15 mouse cellular contexts compared by ENCODE assay signal in genomic region chr10:84581191-84581590, GRCm38 (mm10). TPM values are rescaled to one million over a fixed set of nuclear protein-coding genes. Genes with fewer than 3 reads are reported as not detected.
A peak's percentile ranks its signal among the peaks of the same experiment; 100 is the strongest.
DNase-seq lines count a peak whose midpoint lies in the region; ATAC-seq and TF ChIP-seq lines count a peak whose summit lies in the region.
"Had no signal": no experiment of that assay in that cellular context is flagged by ENCODE, and none has a peak within 500 bp of the region (broad histone marks: within the 10 kb centered on the region; RNA-seq: fewer than 3 reads in every experiment).

No protein-coding gene starts in this region.

- H3K27ac ChIP-seq in forebrain, embryonic 11.5 days (ENCODE audit: low read depth, low read length) = no peak overlapping the region
- no peak overlapping the region for H3K27ac ChIP-seq in forebrain, embryonic 10.5 days
- H3K27ac ChIP-seq in heart, embryonic 14.5 days (replicated peaks in 1 of 2; ENCODE audit: control insufficient read depth in 1 of 2, insufficient read depth in 1 of 2, low read depth in 2 of 2, low read length in 2 of 2) = 0 out of 4 replicates have a peak overlapping the region, but pooled peaks of 1 of the 2 experiments have one; percentile 35
- peak overlapping the region; percentile 65 for H3K27ac ChIP-seq in olfactory bulb, adult 2 months (ENCODE audit: insufficient read depth, low read depth, low read length)
- H3K27ac ChIP-seq: embryonic facial prominence, embryonic 13.5 days; hindbrain, embryonic 10.5 days; midbrain, embryonic 15.5 days had no signal

- no peak for TF ChIP-seq POLR2A in lung, adult 2 months (IDR thresholded peaks at IDR 0.05; ENCODE audit: borderline replicate concordance, extremely low read depth, low read depth, low read length)
- TF ChIP-seq POLR2A in olfactory bulb, adult 2 months (IDR thresholded peaks at IDR 0.05; ENCODE audit: insufficient read depth, low read depth, low read length) = no peak

- no peak overlapping the region for H3K4me3 ChIP-seq in forebrain, embryonic 11.5 days (ENCODE audit: low read depth, low read length)
- no peak overlapping the region for H3K4me3 ChIP-seq in forebrain, embryonic 10.5 days
- no peak overlapping the region for H3K4me3 ChIP-seq in lung, adult 2 months (replicated peaks; ENCODE audit: extremely low read depth, low read depth, low read length)
- no peak overlapping the region for H3K4me3 ChIP-seq in heart, embryonic 14.5 days (ENCODE audit: control insufficient read depth in 1 of 2, insufficient read depth in 1 of 2, low read depth in 1 of 2, low read length in 2 of 2)
- no peak overlapping the region for H3K4me3 ChIP-seq in olfactory bulb, adult 2 months (ENCODE audit: insufficient read depth, low read depth, low read length)
- H3K4me3 ChIP-seq: embryonic facial prominence, embryonic 13.5 days; hindbrain, embryonic 10.5 days; midbrain, embryonic 15.5 days had no signal

- H3K27me3 ChIP-seq in forebrain, embryonic 11.5 days (ENCODE audit: control insufficient read depth, insufficient read depth, low read length) = no peaks in the 10 kb centered on the region
- peaks cover 16% of the 10 kb centered on the region for H3K27me3 ChIP-seq in forebrain, embryonic 10.5 days (ENCODE audit: poor library complexity, severe bottlenecking)
- no peaks in the 10 kb centered on the region for H3K27me3 ChIP-seq in heart, embryonic 14.5 days (ENCODE audit: control insufficient read depth, insufficient read depth, low read length)

- no peaks in the 10 kb centered on the region for H3K36me3 ChIP-seq in forebrain, embryonic 11.5 days (ENCODE audit: control insufficient read depth, insufficient read depth, low read length)
- H3K36me3 ChIP-seq in forebrain, embryonic 10.5 days (replicated peaks) = no peaks in the 10 kb centered on the region
- H3K36me3 ChIP-seq in heart, embryonic 14.5 days (ENCODE audit: control insufficient read depth, insufficient read depth, low read length) = no peaks in the 10 kb centered on the region
- H3K36me3 ChIP-seq: embryonic facial prominence, embryonic 13.5 days; hindbrain, embryonic 10.5 days; midbrain, embryonic 15.5 days had no signal

- no peak for TF ChIP-seq CTCF in lung, adult 2 months (IDR thresholded peaks at IDR 0.05; ENCODE audit: insufficient read depth, low read length)
- TF ChIP-seq CTCF in olfactory bulb, adult 2 months (IDR thresholded peaks at IDR 0.05; ENCODE audit: insufficient read depth, low read depth, low read length) = no peak

- no peak overlapping the region for H3K9ac ChIP-seq in forebrain, embryonic 11.5 days (ENCODE audit: low read length)
- H3K9ac ChIP-seq in heart, embryonic 14.5 days (ENCODE audit: low read length) = no peak overlapping the region
- H3K9ac ChIP-seq: embryonic facial prominence, embryonic 13.5 days; liver, postnatal 0 days; midbrain, embryonic 15.5 days had no signal

- H3K4me1 ChIP-seq in forebrain, embryonic 11.5 days (replicated peaks; ENCODE audit: control insufficient read depth, insufficient read depth, low read length) = peaks cover 4% of the 10 kb centered on the region; the same call in 1 of the 2 replicates
- peaks cover 13% of the 10 kb centered on the region for H3K4me1 ChIP-seq in forebrain, embryonic 10.5 days
- peaks cover 35% of the 10 kb centered on the region for H3K4me1 ChIP-seq in lung, adult 2 months (ENCODE audit: control insufficient read depth, insufficient read depth, low read length)
- H3K4me1 ChIP-seq in heart, embryonic 14.5 days (ENCODE audit: control insufficient read depth in 2 of 2, insufficient read depth in 2 of 2, low read length in 2 of 2) = peaks cover 13 to 50% of the 10 kb centered on the region in 2 experiments
- H3K4me1 ChIP-seq in olfactory bulb, adult 2 months (ENCODE audit: control insufficient read depth, insufficient read depth, low read length) = peaks cover 23% of the 10 kb centered on the region

- ATAC-seq in forebrain, embryonic 11.5 days (replicated peaks; ENCODE audit: low FRiP score) = no peak
- no peak for ATAC-seq in heart, embryonic 14.5 days (ENCODE audit: insufficient number of reproducible peaks, insufficient read depth, low FRiP score, low read depth)
- ATAC-seq: liver, postnatal 0 days; midbrain, embryonic 15.5 days had no signal

- no peaks in the 10 kb centered on the region for H3K9me3 ChIP-seq in forebrain, embryonic 11.5 days (ENCODE audit: control insufficient read depth, low read length)
- H3K9me3 ChIP-seq in forebrain, embryonic 10.5 days = no peaks in the 10 kb centered on the region
- H3K9me3 ChIP-seq in heart, embryonic 14.5 days (ENCODE audit: control insufficient read depth, low read length) = no peaks in the 10 kb centered on the region
- H3K9me3 ChIP-seq: embryonic facial prominence, embryonic 13.5 days; hindbrain, embryonic 10.5 days; midbrain, embryonic 15.5 days had no signal

- WGBS in forebrain, embryonic 11.5 days = 81% methylated on average over 8 of the region's 8 CpGs
- 87% methylated on average over 8 of the region's 8 CpGs for WGBS in forebrain, embryonic 10.5 days
- WGBS in lung, adult 2 months = 43% methylated on average over 8 of the region's 8 CpGs
- 29% methylated on average over 8 of the region's 8 CpGs for WGBS in heart, embryonic 14.5 days
- WGBS in olfactory bulb, adult 2 months = 69% methylated on average over 8 of the region's 8 CpGs

- DNase-seq in forebrain, embryonic 11.5 days (ENCODE audit: low spot score) = peak; percentile 29
- DNase-seq in forebrain, embryonic 10.5 days (ENCODE audit: extremely low spot score, low spot score) = no peak
- DNase-seq in lung, postnatal 10 days = peak; percentile 33
- DNase-seq in lung, adult 2 months = no peak
- DNase-seq in liver = no peak
- DNase-seq: cerebellum, adult 2 months; gastrocnemius, postnatal 25 days; kidney, adult 9 months; kidney, postnatal 4 days; liver, postnatal 0 days had no signal

- H3K4me2 ChIP-seq in forebrain, embryonic 11.5 days (ENCODE audit: low read depth, low read length, severe bottlenecking) = no peak overlapping the region
- peak overlapping the region; percentile 21; the same call in 1 of the 2 replicates for H3K4me2 ChIP-seq in heart, embryonic 14.5 days (ENCODE audit: low read length)
- H3K4me2 ChIP-seq: embryonic facial prominence, embryonic 13.5 days; midbrain, embryonic 15.5 days had no signal

RNA-seq across cellular contexts. Expression of gene Tcp11l2, which starts 4.8 kb away (rescaled TPM):
- 4.9 and 5.1 TPM in 2 replicates for polyA plus RNA-seq in forebrain, embryonic 11.5 days (2014; fragmentation: Nextera tagmentation; extraction: Ambion mirVana)
- 2.0 and 2.6 TPM in 2 replicates for polyA plus RNA-seq in forebrain, embryonic 10.5 days (2016; fragmentation: Nextera tagmentation; extraction: Ambion mirVana)
- 65.6 and 97.0 TPM in 2 replicates for polyA plus RNA-seq in lung, adult 2 months (2012; rRNA removed)
- polyA plus RNA-seq in heart, embryonic 14.5 days (2014; fragmentation: Nextera tagmentation; extraction: Ambion mirVana) = 36.2 and 36.6 TPM in 2 replicates
- polyA plus RNA-seq in olfactory bulb, adult 2 months (2012; ENCODE audit: insufficient read depth, insufficient read length, low replicate concordance, missing spikeins) = not detected in 2 replicates

RNA-seq across cellular contexts. Expression of gene Polr3b, which starts 40.9 kb away (rescaled TPM):
- polyA plus RNA-seq in forebrain, embryonic 11.5 days (2014; fragmentation: Nextera tagmentation; extraction: Ambion mirVana) = 16.9 TPM in 2 replicates
- 17.6 and 18.2 TPM in 2 replicates for polyA plus RNA-seq in forebrain, embryonic 10.5 days (2016; fragmentation: Nextera tagmentation; extraction: Ambion mirVana)
- polyA plus RNA-seq in lung, adult 2 months (2012; rRNA removed) = 4.0 and 5.7 TPM in 2 replicates
- polyA plus RNA-seq in heart, embryonic 14.5 days (2014; fragmentation: Nextera tagmentation; extraction: Ambion mirVana) = 12.4 and 12.9 TPM in 2 replicates
- not detected in 2 replicates for polyA plus RNA-seq in olfactory bulb, adult 2 months (2012; ENCODE audit: insufficient read depth, insufficient read length, low replicate concordance, missing spikeins)

RNA-seq across cellular contexts. Expression of gene Ckap4, which starts 47.3 kb away (rescaled TPM):
- 68.0 and 77.4 TPM in 2 replicates for polyA plus RNA-seq in forebrain, embryonic 11.5 days (2014; fragmentation: Nextera tagmentation; extraction: Ambion mirVana)
- polyA plus RNA-seq in forebrain, embryonic 10.5 days (2016; fragmentation: Nextera tagmentation; extraction: Ambion mirVana) = 50.5 and 50.7 TPM in 2 replicates
- polyA plus RNA-seq in lung, adult 2 months (2012; rRNA removed) = 20.9 and 26.5 TPM in 2 replicates
- polyA plus RNA-seq in heart, embryonic 14.5 days (2014; fragmentation: Nextera tagmentation; extraction: Ambion mirVana) = 106 and 116 TPM in 2 replicates
- polyA plus RNA-seq in olfactory bulb, adult 2 months (2012; ENCODE audit: insufficient read depth, insufficient read length, low replicate concordance, missing spikeins) = not detected in 2 replicates

Comparison
In these comparisons a context has a peak if more than half of its experiments do, and no peak if none do; other contexts are left out.
1. DNase-seq: peak in forebrain, embryonic 11.5 days (single experiment) and lung, postnatal 10 days (single experiment); none in forebrain, embryonic 10.5 days (single experiment), lung, adult 2 months (single experiment) and liver (single experiment).
2. RNA of gene Ckap4, which starts 47.3 kb away (polyA plus RNA-seq): 106 to 116 TPM in heart, embryonic 14.5 days, 68.0 to 77.4 TPM in forebrain, embryonic 11.5 days, 50.5 to 50.7 TPM in forebrain, embryonic 10.5 days and 20.9 to 26.5 TPM in lung, adult 2 months; not detected in olfactory bulb, adult 2 months; every median in the first group is over 10 times any median in the second.